Mouse (Mus musculus): ENCODE measurements around the gene Nepn. TPM values are rescaled to one million over a fixed set of nuclear protein-coding genes. Genes with fewer than 3 reads are reported as not detected.
"Not testable (repeated sequence)": the region's sequence is repeated elsewhere in the genome, so short reads cannot be mapped to it uniquely, and the experiment has no call there.

Gene Nepn
- not detected in 2 replicates for polyA plus RNA-seq (2015; fragmentation: Nextera tagmentation; extraction: Ambion mirVana)

- no peaks in the 10 kb centered on the region for H3K4me1 ChIP-seq (ENCODE audit: insufficient read depth, low read depth, low read length)
- H3K9ac ChIP-seq (replicated peaks; ENCODE audit: low read depth) = no peak within 1 kb of the TSS
- H3K9me3 ChIP-seq (ENCODE audit: low read length) = no peaks in the 10 kb centered on the region
- no peak for DNase-seq (ENCODE audit: low spot score)
- H3K36me3 ChIP-seq (ENCODE audit: insufficient read depth, low read length) = no peaks in the 10 kb centered on the region
- H3K4me3 ChIP-seq (ENCODE audit: low read depth, low read length) = no peak within 1 kb of the TSS
- TF ChIP-seq CTCF (IDR thresholded peaks at IDR 0.05) (no peak), EP300 (IDR thresholded peaks at IDR 0.05) (no peak)
- H3K27ac ChIP-seq (ENCODE audit: low read length) = no peak within 1 kb of the TSS
- 70% methylated on average over 5 of the region's 5 CpGs for WGBS
- H3K27me3 ChIP-seq (replicated peaks; ENCODE audit: insufficient read depth, low read length) = no peaks in the 10 kb centered on the region
- ATAC-seq = no peak
- H3K4me2 ChIP-seq (replicated peaks; ENCODE audit: low read depth, low read length) = no peak within 1 kb of the TSS
Measured at GRCm38 (mm10) chr10:52388922-52389430, at the start of gene Nepn. TSS of gene Nepn (plus strand) at chr10:52388972.

GRCm38 (mm10) chr10:52343324-52343723 is 45.4 kb upstream of the Nepn start:
- 86% methylated on average over 4 of the region's 4 CpGs for WGBS
- not testable (repeated sequence) for H3K4me2 ChIP-seq (replicated peaks; ENCODE audit: low read depth, low read length); ATAC-seq; H3K4me3 ChIP-seq (ENCODE audit: low read depth, low read length); H3K27me3 ChIP-seq (replicated peaks; ENCODE audit: insufficient read depth, low read length); H3K9me3 ChIP-seq (ENCODE audit: low read length); H3K9ac ChIP-seq (replicated peaks; ENCODE audit: low read depth); DNase-seq (ENCODE audit: low spot score); H3K27ac ChIP-seq (ENCODE audit: low read length); H3K4me1 ChIP-seq (ENCODE audit: insufficient read depth, low read depth, low read length)
- TF ChIP-seq CTCF (IDR thresholded peaks at IDR 0.05) = peak; percentile 38
- peaks cover 19% of the 10 kb centered on the region; the same call in 1 of the 2 replicates for H3K36me3 ChIP-seq (ENCODE audit: insufficient read depth, low read length)

DNA sequence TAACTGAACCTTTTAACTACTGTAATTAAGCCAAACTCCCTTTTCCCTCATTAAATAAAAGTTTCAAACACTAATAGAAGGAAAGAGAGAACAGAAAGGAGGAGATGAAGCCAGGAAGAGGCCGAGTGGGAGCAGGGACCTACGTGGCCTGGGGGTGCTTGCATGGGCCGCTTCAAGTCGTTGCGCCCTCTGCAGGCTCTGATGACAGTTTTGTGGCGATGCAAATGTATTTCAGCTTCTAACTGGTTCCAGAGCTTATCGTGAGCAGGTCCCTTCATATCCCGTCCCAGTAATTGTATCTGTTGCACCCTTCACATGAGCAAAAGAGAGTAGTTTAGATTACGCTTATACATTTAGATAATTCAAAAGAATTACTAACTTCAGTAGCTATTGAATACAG is 35.6 kb upstream of the Nepn start:
- TF ChIP-seq EP300 (IDR thresholded peaks at IDR 0.05) = no peak
- peak; percentile 37 for TF ChIP-seq CTCF (IDR thresholded peaks at IDR 0.05)
- H3K27me3 ChIP-seq (replicated peaks; ENCODE audit: insufficient read depth, low read length) = no peaks in the 10 kb centered on the region
- H3K9ac ChIP-seq (replicated peaks; ENCODE audit: low read depth) = no peak overlapping the region
- ATAC-seq (no peak), DNase-seq (ENCODE audit: low spot score) (no peak)
- no peak overlapping the region for H3K27ac ChIP-seq (ENCODE audit: low read length)
- H3K36me3 ChIP-seq (ENCODE audit: insufficient read depth, low read length) = peaks cover 14% of the 10 kb centered on the region
- H3K4me2 ChIP-seq (replicated peaks; ENCODE audit: low read depth, low read length) = no peak overlapping the region
- WGBS = 80% methylated on average over 9 of the region's 9 CpGs
- no peaks in the 10 kb centered on the region for H3K4me1 ChIP-seq (ENCODE audit: insufficient read depth, low read depth, low read length)
- H3K4me3 ChIP-seq (ENCODE audit: low read depth, low read length) = no peak overlapping the region
- H3K9me3 ChIP-seq (ENCODE audit: low read length) = no peaks in the 10 kb centered on the region

DNA sequence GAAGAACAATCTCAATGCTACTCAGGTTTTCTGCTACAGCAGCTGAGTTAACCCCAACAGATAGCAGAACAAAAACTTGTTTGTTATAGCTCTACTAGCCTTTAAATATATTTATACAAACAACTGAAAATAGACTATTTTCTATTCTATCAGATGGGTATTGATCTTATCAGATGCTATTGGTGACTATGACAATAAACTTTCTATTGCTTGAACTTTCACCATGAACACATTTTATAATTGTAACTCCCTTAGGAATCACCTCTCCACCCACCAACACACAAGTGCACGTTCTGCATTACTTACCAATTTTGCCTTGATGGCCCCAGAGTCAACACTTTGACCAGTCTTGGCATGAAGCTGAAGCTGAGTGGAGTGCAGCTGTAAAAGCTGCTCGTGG is 30.3 kb upstream of the Nepn start, which contains the start of gene Gm26741:
Gm26741 (plus strand) TSS at position 301 of the 400 bp plus-strand sequence.
- ATAC-seq (no peak), DNase-seq (ENCODE audit: low spot score) (no peak)
- no peaks in the 10 kb centered on the region for H3K27me3 ChIP-seq (replicated peaks; ENCODE audit: insufficient read depth, low read length)
- no peak within 1 kb of the TSS for H3K27ac ChIP-seq (ENCODE audit: low read length)
- H3K9me3 ChIP-seq (ENCODE audit: low read length) = no peaks in the 10 kb centered on the region
- 0 out of 2 replicates have a peak, but pooled peaks cover 4% of the 10 kb centered on the region for H3K36me3 ChIP-seq (ENCODE audit: insufficient read depth, low read length)
- H3K4me3 ChIP-seq (ENCODE audit: low read depth, low read length) = no peak within 1 kb of the TSS
- no peak within 1 kb of the TSS for H3K9ac ChIP-seq (replicated peaks; ENCODE audit: low read depth)
- TF ChIP-seq EP300 (IDR thresholded peaks at IDR 0.05) = no peak
- no peak for TF ChIP-seq CTCF (IDR thresholded peaks at IDR 0.05)
- H3K4me2 ChIP-seq (replicated peaks; ENCODE audit: low read depth, low read length) = no peak within 1 kb of the TSS
- 82% methylated on average over 2 of the region's 2 CpGs for WGBS
- H3K4me1 ChIP-seq (ENCODE audit: insufficient read depth, low read depth, low read length) = no peaks in the 10 kb centered on the region

DNA sequence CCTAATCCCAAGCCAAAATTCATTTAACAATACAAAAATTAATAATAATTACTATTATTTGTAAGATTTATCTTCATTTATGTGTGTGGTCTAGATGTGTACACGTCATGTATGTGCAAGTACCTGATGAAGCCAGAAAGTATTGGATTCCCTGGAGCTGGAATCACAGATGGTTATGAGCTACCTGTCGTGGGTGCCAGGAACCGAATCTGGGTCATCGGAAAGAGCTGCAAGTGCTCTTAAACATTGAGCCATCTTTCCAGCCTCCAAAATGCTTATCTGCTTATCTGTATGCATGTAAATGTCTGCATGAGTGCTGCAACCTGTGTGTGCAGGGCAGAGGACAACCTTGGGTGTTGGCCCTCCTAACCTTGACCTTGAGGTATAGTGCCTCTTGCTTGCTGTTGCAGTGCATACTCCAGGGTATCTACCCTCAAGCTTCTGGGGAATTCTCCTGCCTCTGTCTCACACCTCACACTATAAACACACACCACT is 28.5 kb upstream of the Nepn start:
- no peak for TF ChIP-seq CTCF (IDR thresholded peaks at IDR 0.05)
- TF ChIP-seq EP300 (IDR thresholded peaks at IDR 0.05) = no peak
- Histone ChIP-seq H3K4me2 (replicated peaks; ENCODE audit: low read depth, low read length) (no peak overlapping the region), H3K4me3 (ENCODE audit: low read depth, low read length) (no peak overlapping the region), H3K4me1 (ENCODE audit: insufficient read depth, low read depth, low read length) (no peaks in the 10 kb centered on the region), H3K27ac (ENCODE audit: low read length) (no peak overlapping the region), H3K27me3 (replicated peaks; ENCODE audit: insufficient read depth, low read length) (no peaks in the 10 kb centered on the region), H3K9ac (replicated peaks; ENCODE audit: low read depth) (no peak overlapping the region), H3K36me3 (ENCODE audit: insufficient read depth, low read length) (0 out of 2 replicates have a peak, but pooled peaks cover 2% of the 10 kb centered on the region), H3K9me3 (ENCODE audit: low read length) (no peaks in the 10 kb centered on the region)
- DNase-seq (ENCODE audit: low spot score) (no peak), ATAC-seq (no peak)
- 95% methylated on average over 4 of the region's 4 CpGs for WGBS

GRCm38 (mm10) chr10:52360862-52361609 is 27.7 kb upstream of the Nepn start:
- Histone ChIP-seq H3K36me3 (ENCODE audit: insufficient read depth, low read length) (no peaks in the 10 kb centered on the region), H3K4me2 (replicated peaks; ENCODE audit: low read depth, low read length) (no peak overlapping the region), H3K4me1 (ENCODE audit: insufficient read depth, low read depth, low read length) (no peaks in the 10 kb centered on the region), H3K27ac (ENCODE audit: low read length) (no peak overlapping the region), H3K27me3 (replicated peaks; ENCODE audit: insufficient read depth, low read length) (no peaks in the 10 kb centered on the region), H3K4me3 (ENCODE audit: low read depth, low read length) (no peak overlapping the region), H3K9me3 (ENCODE audit: low read length) (no peaks in the 10 kb centered on the region), H3K9ac (replicated peaks; ENCODE audit: low read depth) (no peak overlapping the region)
- ATAC-seq (no peak), DNase-seq (ENCODE audit: low spot score) (no peak)
- 87% methylated on average over 9 of the region's 9 CpGs for WGBS
- TF ChIP-seq CTCF (IDR thresholded peaks at IDR 0.05) (no peak), EP300 (IDR thresholded peaks at IDR 0.05) (no peak)
